Mouse (Mus musculus): ENCODE data around the gene Gm17018.
A peak's percentile ranks its signal among the peaks of the same experiment; 100 is the strongest.

The Gm17018 gene

GRCm38 (mm10) chr19:45587509-45588292 lies 27.3 kb downstream of the Gm17018 start:
- DNase-seq (ENCODE audit: low spot score in 2 of 2): no peak

GRCm38 (mm10) chr19:45589761-45590160 lies 29.3 kb downstream of the Gm17018 start:
- DNase-seq (ENCODE audit: low spot score in 2 of 2): no peak

GRCm38 (mm10) chr19:45591704-45592103 lies 31.3 kb downstream of the Gm17018 start:
- DNase-seq (ENCODE audit: low spot score in 2 of 2): peak; percentile 73 to 82

GRCm38 (mm10) chr19:45592916-45593315 lies 32.5 kb downstream of the Gm17018 start:
- no peak for DNase-seq (ENCODE audit: low spot score in 2 of 2)

- DNase-seq (ENCODE audit: low spot score in 2 of 2): no peak
These were observed 33.7 kb downstream of the Gm17018 start for GRCm38 (mm10) chr19:45594079-45594478.

- no peak for DNase-seq (ENCODE audit: low spot score in 2 of 2)
These were observed 35.1 kb downstream of the Gm17018 start for GRCm38 (mm10) chr19:45595481-45595880.

- no peak for DNase-seq (ENCODE audit: low spot score in 2 of 2)
These were observed 35.6 kb downstream of the Gm17018 start for GRCm38 (mm10) chr19:45596019-45596418.

GRCm38 (mm10) chr19:45596434-45596833 lies 36.0 kb downstream of the Gm17018 start:
- DNase-seq (ENCODE audit: low spot score in 2 of 2): no peak

GRCm38 (mm10) chr19:45597106-45597505 lies 36.7 kb downstream of the Gm17018 start:
- no peak for DNase-seq (ENCODE audit: low spot score in 2 of 2)

GRCm38 (mm10) chr19:45602606-45603005 lies 42.2 kb downstream of the Gm17018 start:
- no peak for DNase-seq (ENCODE audit: low spot score in 2 of 2)

- no peak for DNase-seq (ENCODE audit: low spot score in 2 of 2)
These were observed 46.3 kb downstream of the Gm17018 start for GRCm38 (mm10) chr19:45606701-45607100.

GRCm38 (mm10) chr19:45607479-45607878 lies 47.1 kb downstream of the Gm17018 start:
- no peak for DNase-seq (ENCODE audit: low spot score in 2 of 2)

GRCm38 (mm10) chr19:45608648-45609339 lies 48.4 kb downstream of the Gm17018 start:
- no peak for DNase-seq (ENCODE audit: low spot score in 2 of 2)

GRCm38 (mm10) chr19:45610823-45611222 lies 50.4 kb downstream of the Gm17018 start:
- DNase-seq (ENCODE audit: low spot score in 2 of 2): no peak

GRCm38 (mm10) chr19:45614375-45614774 lies 54.0 kb downstream of the Gm17018 start:
- DNase-seq (ENCODE audit: low spot score in 2 of 2): no peak

- no peak for DNase-seq (ENCODE audit: low spot score in 2 of 2)
These were observed 54.5 kb downstream of the Gm17018 start for GRCm38 (mm10) chr19:45614928-45615327.

GRCm38 (mm10) chr19:45615415-45616213 lies 55.2 kb downstream of the Gm17018 start:
- DNase-seq (ENCODE audit: low spot score in 2 of 2): no peak

GRCm38 (mm10) chr19:45616214-45616518 lies 55.8 kb downstream of the Gm17018 start:
- DNase-seq (ENCODE audit: low spot score in 2 of 2): no peak

GRCm38 (mm10) chr19:45616735-45617134 lies 56.3 kb downstream of the Gm17018 start:
- DNase-seq (ENCODE audit: low spot score in 2 of 2): no peak

- no peak for DNase-seq (ENCODE audit: low spot score in 2 of 2)
These were observed 57.8 kb downstream of the Gm17018 start for GRCm38 (mm10) chr19:45618184-45618583.

- DNase-seq (ENCODE audit: low spot score in 2 of 2): no peak
These were observed 59.5 kb downstream of the Gm17018 start for GRCm38 (mm10) chr19:45619744-45620501.

GRCm38 (mm10) chr19:45621061-45621460 lies 60.6 kb downstream of the Gm17018 start:
- DNase-seq (ENCODE audit: low spot score in 2 of 2): no peak
